Mouse (Mus musculus) CD4-positive, CD25-positive, alpha-beta regulatory T cell, adult 4 months (primary cell): ENCODE measurements around the gene Nr6a1. TPM values are rescaled to one million over a fixed set of nuclear protein-coding genes. Genes with fewer than 3 reads are reported as not detected.

Experiments
- polyA plus RNA-seq, 2 experiments: library from polyadenylated mRNA; unstranded; fragments of 100-300 nt; shearing (Covaris generic); gene quantifications; one replicate each; pipeline ENCODE4 v1.2.1; 2017

Gene Nr6a1
- polyA plus RNA-seq, 2 experiments from 2014 or later: 0.57 to 0.90 TPM

Other genes starting within 250 kb of the Nr6a1 start
- gene Nr5a1, start 213.1 kb downstream of the Nr6a1 start, polyA plus RNA-seq: not detected
- gene Olfml2a, start 4.3 kb upstream of the Nr6a1 start, polyA plus RNA-seq: not detected
- 1 to 10 TPM in 1 of 2 experiments, under 1 TPM in 1; 0.81 to 1.0 TPM for gene Wdr38, start 69.8 kb upstream of the Nr6a1 start, polyA plus RNA-seq
- gene Arpc5l, start 77.7 kb upstream of the Nr6a1 start, polyA plus RNA-seq: 100 to 1,000 TPM; 101 to 124 TPM
- gene Rpl35, start 77.9 kb upstream of the Nr6a1 start, polyA plus RNA-seq: 1,000 to 10,000 TPM; 1,861 to 2,080 TPM
- gene Golga1, start 137.9 kb upstream of the Nr6a1 start, polyA plus RNA-seq: 10 to 100 TPM; 36.5 to 36.6 TPM